Mouse (Mus musculus): ENCODE measurements around the gene Tmem164.
"Not testable (repeated sequence)": the region's sequence is repeated elsewhere in the genome, so short reads cannot be mapped to it uniquely, and the experiment has no call there.

Tmem164 gene

GRCm38 (mm10) chrX:142681056-142681615, at the start of gene Tmem164:
TSS of gene Tmem164 (plus strand) at chrX:142681406.
- peak; percentile 64 for DNase-seq

- DNase-seq, result not testable (repeated sequence)
Measured at GRCm38 (mm10) chrX:142632990-142633389, 48.2 kb upstream of the Tmem164 start.

- no peak for DNase-seq
Measured at GRCm38 (mm10) chrX:142647202-142647601, 34.0 kb upstream of the Tmem164 start.

- DNase-seq, result peak; percentile 28
Measured at GRCm38 (mm10) chrX:142650117-142650764, 31.0 kb upstream of the Tmem164 start.

- DNase-seq, result no peak
Measured at GRCm38 (mm10) chrX:142664704-142665422, 16.3 kb upstream of the Tmem164 start.

GRCm38 (mm10) chrX:142665423-142665805, 15.8 kb upstream of the Tmem164 start:
- no peak for DNase-seq

- DNase-seq, result no peak
Measured at GRCm38 (mm10) chrX:142669312-142670091, 11.7 kb upstream of the Tmem164 start.

GRCm38 (mm10) chrX:142670121-142670520, 11.1 kb upstream of the Tmem164 start:
- DNase-seq, result no peak

- no peak for DNase-seq
Measured at GRCm38 (mm10) chrX:142671141-142671540, 10.1 kb upstream of the Tmem164 start.

GRCm38 (mm10) chrX:142672701-142673100, 8.5 kb upstream of the Tmem164 start:
- no peak for DNase-seq

- DNase-seq, result no peak
Measured at GRCm38 (mm10) chrX:142677193-142677592, 4.0 kb upstream of the Tmem164 start.

- no peak for DNase-seq
Measured at GRCm38 (mm10) chrX:142678499-142679474, 2.4 kb upstream of the Tmem164 start.

- no peak for DNase-seq
Measured at GRCm38 (mm10) chrX:142679502-142680250, 1.5 kb upstream of the Tmem164 start.

GRCm38 (mm10) chrX:142680391-142681055, 683 bp upstream of the Tmem164 start:
- no peak for DNase-seq

GRCm38 (mm10) chrX:142681616-142682141, 473 bp downstream of the Tmem164 start:
- peak; percentile 20 for DNase-seq

GRCm38 (mm10) chrX:142682176-142682820, 1.1 kb downstream of the Tmem164 start:
- DNase-seq, result no peak

GRCm38 (mm10) chrX:142682990-142683389, 1.8 kb downstream of the Tmem164 start:
- no peak for DNase-seq

GRCm38 (mm10) chrX:142684674-142685073, 3.5 kb downstream of the Tmem164 start:
- DNase-seq, result no peak

- no peak for DNase-seq
Measured at GRCm38 (mm10) chrX:142685676-142686075, 4.5 kb downstream of the Tmem164 start.

- no peak for DNase-seq
Measured at GRCm38 (mm10) chrX:142688509-142688908, 7.3 kb downstream of the Tmem164 start.

All from layer of hippocampus, adult 9-11 months (tissue).